Comparison of ENCODE assay signal across 9 mouse cellular contexts in the genomic region with DNA sequence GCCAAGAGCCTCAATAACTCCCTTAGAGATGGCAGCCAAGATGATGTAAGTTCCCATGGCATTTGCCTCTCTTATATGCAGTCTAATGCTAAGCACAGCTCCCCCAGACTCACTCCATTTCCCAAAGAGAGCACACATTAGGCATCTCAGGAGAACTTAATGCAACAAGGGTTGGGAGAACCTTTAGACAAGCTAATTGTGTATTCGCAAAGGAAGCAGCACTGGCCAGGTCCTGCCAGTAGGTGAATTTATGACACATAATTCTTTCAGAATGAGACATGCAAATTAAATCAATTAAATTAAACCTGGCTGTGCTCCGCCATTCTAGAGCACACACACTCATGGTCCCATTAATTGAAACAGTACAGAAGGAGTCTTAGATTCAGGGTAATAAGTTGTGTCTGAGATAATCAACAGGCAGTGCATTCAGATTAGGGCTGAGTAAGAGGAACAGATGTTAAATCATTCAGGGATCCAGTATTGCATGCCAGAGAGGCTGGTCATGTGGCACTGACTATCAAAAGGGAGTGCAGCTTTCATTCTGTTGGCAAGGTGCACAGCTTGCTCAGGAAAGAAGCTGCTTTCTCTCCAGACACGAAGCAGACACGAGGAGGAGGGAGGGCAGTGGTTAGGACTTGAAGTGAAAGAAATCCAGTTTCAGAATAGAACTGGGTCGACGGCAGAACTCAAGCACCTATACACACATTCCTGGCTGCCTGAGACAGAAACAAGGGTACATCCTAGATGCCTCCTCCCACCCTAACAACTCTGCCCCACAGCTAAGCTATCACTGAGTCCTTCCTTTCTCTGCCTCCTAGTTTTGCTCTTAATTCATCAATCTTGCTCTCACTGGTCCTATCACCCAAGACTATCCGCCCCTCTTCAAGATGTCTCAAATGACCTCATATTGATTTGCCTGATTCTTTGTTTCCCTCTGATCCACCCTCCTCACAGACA.
A peak's percentile ranks its signal among the peaks of the same experiment; 100 is the strongest.
DNase-seq lines count a peak whose midpoint lies in the region.
"Had no signal": no experiment of that assay in that cellular context is flagged by ENCODE, and none has a peak within 500 bp of the region (broad histone marks: within the 10 kb centered on the region; RNA-seq: fewer than 3 reads in every experiment).

No protein-coding gene starts in this region.

- no peaks in the 10 kb centered on the region for H3K27me3 ChIP-seq in heart, embryonic 10.5 days (ENCODE audit: insufficient read depth, poor library complexity, severe bottlenecking)
- H3K27me3 ChIP-seq: limb, embryonic 13.5 days had no signal

- 76% methylated on average over 7 of the region's 7 CpGs for WGBS in heart, embryonic 10.5 days

- H3K27ac ChIP-seq in heart, embryonic 10.5 days = no peak overlapping the region
- H3K27ac ChIP-seq: limb, embryonic 13.5 days had no signal

- H3K4me1 ChIP-seq in heart, embryonic 10.5 days = no peaks in the 10 kb centered on the region
- H3K4me1 ChIP-seq: limb, embryonic 13.5 days had no signal

- no peak overlapping the region for H3K4me3 ChIP-seq in heart, embryonic 10.5 days
- H3K4me3 ChIP-seq: limb, embryonic 13.5 days had no signal

- H3K36me3 ChIP-seq in heart, embryonic 10.5 days = no peaks in the 10 kb centered on the region
- H3K36me3 ChIP-seq: limb, embryonic 13.5 days had no signal

- peak; percentile 95 for DNase-seq in heart, adult 11 months
- no peak for DNase-seq in heart, embryonic 10.5 days (ENCODE audit: low spot score)
- DNase-seq in adrenal gland, adult 8-10 months = peak; percentile 10
- peak; percentile 48 to 81 for DNase-seq in frontal cortex, postnatal 36 days (ENCODE audit: low spot score in 2 of 2)
- peak; percentile 39 to 51 for DNase-seq in left cerebral cortex, postnatal 10 days (ENCODE audit: extremely low spot score in 1 of 2, low spot score in 2 of 2)
- no peak for DNase-seq in thymus, adult 18-20 months
- no peak for DNase-seq in embryo, embryonic 10.5 days (ENCODE audit: low spot score)
- DNase-seq in spleen, postnatal 10 days (ENCODE audit: low spot score in 2 of 2) = no peak

- intact Hi-C loops in left cerebral cortex, postnatal 10 days (cut with DNase I) = no loop called here

- no peaks in the 10 kb centered on the region for H3K9me3 ChIP-seq in heart, embryonic 10.5 days
- H3K9me3 ChIP-seq: limb, embryonic 13.5 days had no signal

Comparison
In these comparisons a context has a peak if more than half of its experiments do, and no peak if none do; other contexts are left out.
1. DNase-seq: peak in heart, adult 11 months (single experiment), adrenal gland, adult 8-10 months (single experiment), frontal cortex, postnatal 36 days (2 of 2) and left cerebral cortex, postnatal 10 days (2 of 2); none in heart, embryonic 10.5 days (single experiment), thymus, adult 18-20 months (0 of 2), embryo, embryonic 10.5 days (single experiment) and spleen, postnatal 10 days (0 of 2).